Mouse (Mus musculus) limb, embryonic 12.5 days (tissue): Measurements from ENCODE around the gene Cidec. TPM values are rescaled to one million over a fixed set of nuclear protein-coding genes. Genes with fewer than 3 reads are reported as not detected.
A peak's percentile ranks its signal among the peaks of the same experiment; 100 is the strongest.

Experiments used
- ATAC-seq: fragments of 200-750 bp; cut with Nextera tagmentation; 2 replicates; pipeline ENCODE4 v1.8.0; 2017; ENCODE audit warnings: low read depth, moderate TSS enrichment; ENCODE audit not compliant: insufficient number of reproducible peaks, insufficient read depth, low FRiP score, low TSS enrichment
- H3K27ac ChIP-seq: fragments of 300-500 bp; sonication (generic); 2 replicates; pipeline ENCODE4 v1.5.1; 2016; ENCODE audit warnings: mild to moderate bottlenecking, moderate library complexity
- H3K27me3 ChIP-seq: fragments of 300-500 bp; sonication (generic); 2 replicates; pipeline ENCODE4 v1.6.1; 2016; ENCODE audit warnings: mild to moderate bottlenecking, moderate library complexity
- H3K36me3 ChIP-seq: fragments of 300-500 bp; sonication (generic); 2 replicates; pipeline ENCODE4 v1.6.1; 2016; ENCODE audit warnings: mild to moderate bottlenecking, moderate library complexity
- H3K4me1 ChIP-seq: fragments of 300-500 bp; sonication (generic); replicated peaks from 2 replicates; pipeline ENCODE4 v1.6.1; 2016
- H3K4me2 ChIP-seq: fragments of 300-500 bp; sonication (generic); 2 replicates; pipeline ENCODE4 v1.6.1; 2016; ENCODE audit warnings: mild to moderate bottlenecking, moderate library complexity
- H3K4me3 ChIP-seq: fragments of 300-500 bp; sonication (generic); replicated peaks from 2 replicates; pipeline ENCODE4 v1.5.1; 2016; ENCODE audit warnings: mild to moderate bottlenecking
- H3K9ac ChIP-seq: fragments of 300-500 bp; sonication (generic); replicated peaks from 2 replicates; pipeline ENCODE4 v1.6.1; 2016; ENCODE audit warnings: mild to moderate bottlenecking, moderate library complexity
- H3K9me3 ChIP-seq: fragments of 300-500 bp; sonication (generic); 2 replicates; pipeline ENCODE4 v1.6.1; 2016; ENCODE audit warnings: mild to moderate bottlenecking, moderate library complexity
- WGBS: fragments of 180-500 bp; shearing (Covaris S2); methylation state at CpG from one replicate; pipeline ENCODE4 v1.1.7; 2016; 5-methylcytosine and 5-hydroxymethylcytosine counted together
- polyA plus RNA-seq: library from polyadenylated mRNA; unstranded; fragments of >200 nt; fragmentation: Nextera tagmentation; extraction: Ambion mirVana; gene quantifications from 2 replicates; pipeline ENCODE4 v1.2.1, GENCODE M21; 2016

The Cidec gene
- polyA plus RNA-seq, 1 experiment from 2014 or later, result not detected

DNA sequence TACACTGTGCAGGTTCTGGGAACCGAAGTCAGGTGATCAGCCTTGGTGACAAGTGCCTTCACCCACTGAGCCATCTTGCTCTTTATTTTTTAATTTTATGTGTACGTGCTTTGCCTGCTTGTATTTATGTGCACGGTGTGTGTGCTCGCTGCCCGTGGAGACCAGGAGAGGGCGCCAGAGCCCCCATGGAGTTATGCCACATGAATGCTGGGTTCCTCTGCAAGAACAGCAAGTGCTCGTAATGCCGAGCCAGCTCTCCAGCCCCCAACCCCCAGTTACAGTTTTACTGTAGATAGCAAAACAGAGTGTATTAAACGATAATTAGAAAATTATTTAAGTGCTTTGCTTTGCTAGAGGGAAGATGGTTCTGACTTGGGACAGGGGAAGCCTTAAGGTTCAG lies 28.9 kb downstream of the Cidec start:
- ATAC-seq, result no peak
- peaks cover 18% of the 10 kb centered on the region for H3K36me3 ChIP-seq
- no peaks in the 10 kb centered on the region for H3K9me3 ChIP-seq
- H3K4me3 ChIP-seq, result no peak overlapping the region
- H3K27ac ChIP-seq, result no peak overlapping the region
- H3K4me2 ChIP-seq, result no peak overlapping the region
- no peaks in the 10 kb centered on the region for H3K27me3 ChIP-seq
- peaks cover 11% of the 10 kb centered on the region; the same call in 1 of the 2 replicates for H3K4me1 ChIP-seq
- 78% methylated on average over 9 of the region's 9 CpGs for WGBS
- H3K9ac ChIP-seq, result no peak overlapping the region

DNA sequence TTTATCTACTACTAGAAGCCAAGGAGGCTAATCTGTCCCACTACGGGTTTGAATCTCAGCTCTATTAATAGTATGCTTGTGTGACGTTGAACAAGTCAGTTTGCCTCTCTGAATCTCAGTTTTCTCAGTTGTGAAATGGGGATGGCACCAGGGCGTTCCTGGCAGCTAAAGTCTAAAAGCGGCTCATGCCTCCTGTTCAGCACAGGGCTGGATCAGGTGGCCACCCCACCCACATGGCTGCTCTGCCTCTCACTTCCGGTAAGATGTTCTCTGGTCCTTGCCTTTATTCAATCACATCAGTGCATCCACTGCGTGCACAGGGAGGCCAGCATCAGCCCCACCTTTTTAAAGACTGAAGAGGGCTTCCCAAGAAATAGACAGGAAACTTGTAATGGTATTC lies 30.1 kb downstream of the Cidec start:
- Histone ChIP-seq H3K9ac (no peak overlapping the region), H3K4me3 (no peak overlapping the region), H3K36me3 (peaks cover 23% of the 10 kb centered on the region), H3K27me3 (no peaks in the 10 kb centered on the region), H3K9me3 (no peaks in the 10 kb centered on the region), H3K4me1 (peaks cover 11% of the 10 kb centered on the region; the same call in 1 of the 2 replicates), H3K27ac (no peak overlapping the region), H3K4me2 (no peak overlapping the region)
- ATAC-seq, result no peak
- 84% methylated on average over 6 of the region's 6 CpGs for WGBS

DNA sequence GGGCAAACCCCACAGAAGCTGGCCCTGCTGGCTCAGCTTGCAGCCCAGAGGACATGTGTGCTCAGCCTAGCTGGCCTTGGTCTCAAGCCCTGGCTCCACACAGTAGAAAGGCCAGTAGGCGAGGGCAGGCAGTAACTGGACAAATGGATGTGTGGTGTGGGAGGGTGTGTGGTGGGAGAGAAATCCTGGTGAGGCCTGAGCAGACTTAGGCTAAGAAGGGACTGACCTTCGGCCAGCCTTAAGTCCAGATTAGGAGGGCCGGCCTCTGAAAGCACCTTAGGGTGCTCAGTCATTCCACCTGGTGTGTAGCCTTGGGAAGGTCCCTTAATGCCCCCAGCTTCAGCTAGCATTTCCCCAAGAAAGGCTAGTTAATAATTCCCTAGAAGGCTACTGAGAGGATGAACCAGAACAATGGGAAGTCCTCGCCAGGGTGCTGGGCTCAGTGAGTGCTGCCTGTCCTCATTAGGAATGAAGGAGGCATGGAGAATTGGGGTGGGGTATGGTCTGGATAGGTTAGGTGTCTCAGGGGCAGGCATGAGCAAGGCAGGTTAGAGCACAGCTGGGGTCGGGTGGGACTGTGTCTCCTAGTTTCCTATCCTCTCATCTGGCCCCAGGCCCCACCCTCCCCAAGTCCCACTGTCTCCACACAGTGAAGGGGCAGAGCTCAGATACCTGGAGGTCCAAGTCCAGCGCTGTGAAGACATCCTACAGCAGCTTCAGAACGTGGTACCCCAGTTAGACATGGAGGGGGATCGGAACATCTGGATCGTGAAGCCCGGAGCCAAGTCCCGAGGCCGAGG lies 30.7 kb downstream of the Cidec start:
- Histone ChIP-seq H3K9ac (no peak overlapping the region), H3K4me3 (no peak overlapping the region), H3K36me3 (peaks cover 23% of the 10 kb centered on the region), H3K4me2 (no peak overlapping the region), H3K9me3 (no peaks in the 10 kb centered on the region), H3K4me1 (peaks cover 11% of the 10 kb centered on the region; the same call in 1 of the 2 replicates), H3K27ac (no peak overlapping the region), H3K27me3 (no peaks in the 10 kb centered on the region)
- 81% methylated on average over 12 of the region's 12 CpGs for WGBS
- no peak for ATAC-seq

DNA sequence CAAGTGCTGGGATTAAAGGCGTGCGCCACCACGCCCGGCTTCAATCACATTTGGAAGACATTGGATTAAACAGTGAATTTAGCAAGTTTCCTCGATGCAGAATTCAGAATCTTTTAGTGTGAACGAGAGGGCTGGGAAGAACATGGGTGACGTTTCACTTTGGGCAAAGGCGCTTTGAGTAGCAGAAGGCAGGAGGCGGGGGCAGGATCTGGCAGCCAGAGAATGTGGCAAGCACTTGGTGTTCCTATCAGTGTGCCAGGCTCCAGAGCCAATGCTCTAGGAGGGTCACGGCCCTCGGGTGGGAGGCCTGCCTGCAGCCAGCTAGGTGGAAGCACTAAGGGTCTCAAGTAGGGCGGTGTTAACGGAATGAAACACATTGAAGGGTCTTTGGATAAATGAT lies 33.5 kb downstream of the Cidec start:
- Histone ChIP-seq H3K27ac (no peak overlapping the region), H3K4me2 (no peak overlapping the region), H3K36me3 (peaks cover 25% of the 10 kb centered on the region), H3K9ac (no peak overlapping the region), H3K4me3 (no peak overlapping the region), H3K27me3 (no peaks in the 10 kb centered on the region), H3K9me3 (no peaks in the 10 kb centered on the region), H3K4me1 (no peaks in the 10 kb centered on the region)
- ATAC-seq, result no peak
- 90% methylated on average over 13 of the region's 13 CpGs for WGBS

DNA sequence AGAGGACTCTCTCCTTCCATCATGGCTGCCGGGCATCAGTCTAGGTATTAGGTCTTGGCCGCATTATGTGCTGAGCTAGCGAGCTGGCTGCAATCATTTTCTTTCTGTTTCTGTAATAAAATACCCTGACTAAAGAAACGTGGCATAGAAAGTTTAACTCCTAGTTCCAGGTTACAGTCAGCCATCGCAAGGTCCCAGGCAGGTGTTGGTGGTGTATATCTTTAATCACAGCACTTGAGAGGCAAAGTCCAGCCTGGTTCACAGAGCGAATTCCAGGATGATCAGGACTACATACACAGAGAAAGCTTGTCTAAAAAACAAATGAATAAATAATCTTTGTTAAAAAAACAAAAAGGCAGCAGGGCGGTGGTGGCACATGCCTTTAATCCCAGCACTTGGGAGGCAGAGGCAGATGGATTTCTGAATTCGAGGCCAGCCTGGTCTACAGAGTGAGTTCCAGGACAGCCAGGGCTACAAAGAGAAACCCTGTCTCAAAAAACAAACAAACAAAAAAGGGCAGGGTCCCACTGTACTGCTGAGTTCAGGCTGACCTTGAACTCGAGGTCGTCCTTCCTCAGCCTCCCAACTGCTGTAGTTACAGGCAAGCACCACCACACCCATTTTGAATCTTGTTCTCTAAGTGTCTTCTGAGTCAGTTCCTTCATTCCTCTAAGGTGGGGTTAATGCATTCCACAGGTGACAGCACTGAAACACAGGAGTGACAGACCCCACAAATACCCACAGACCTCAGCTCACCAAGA lies 39.1 kb downstream of the Cidec start:
- Histone ChIP-seq H3K4me2 (no peak overlapping the region), H3K9me3 (no peaks in the 10 kb centered on the region), H3K4me1 (peaks cover 12% of the 10 kb centered on the region; the same call in 1 of the 2 replicates), H3K9ac (no peak overlapping the region), H3K4me3 (no peak overlapping the region), H3K27me3 (0 out of 2 replicates have a peak, but pooled peaks cover 5% of the 10 kb centered on the region), H3K36me3 (peaks cover 22% of the 10 kb centered on the region), H3K27ac (no peak overlapping the region)
- 86% methylated on average over 10 of the region's 10 CpGs for WGBS
- no peak for ATAC-seq

DNA sequence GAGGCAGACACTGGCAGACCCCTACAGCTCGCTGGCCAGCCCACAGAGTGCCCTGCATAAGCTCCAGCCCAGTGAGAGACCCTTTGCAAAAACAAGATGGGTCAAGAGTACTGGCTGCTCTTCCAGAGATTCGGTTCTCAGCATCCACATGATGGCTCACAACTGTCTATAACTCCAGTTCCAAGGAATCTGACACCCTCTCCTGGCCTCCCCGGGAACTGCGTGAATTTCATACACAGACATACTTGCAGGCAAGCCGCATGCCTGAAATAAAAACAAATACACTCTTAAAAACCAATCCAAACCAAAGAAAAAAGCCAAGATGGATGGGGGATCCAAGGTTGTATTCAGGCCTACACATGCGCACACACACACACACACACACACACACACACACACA lies 40.1 kb downstream of the Cidec start:
- Histone ChIP-seq H3K9ac (no peak overlapping the region), H3K27ac (no peak overlapping the region), H3K27me3 (peaks cover 8% of the 10 kb centered on the region; the same call in 1 of the 2 replicates), H3K4me3 (no peak overlapping the region), H3K9me3 (no peaks in the 10 kb centered on the region), H3K4me1 (peaks cover 12% of the 10 kb centered on the region; the same call in 1 of the 2 replicates), H3K4me2 (no peak overlapping the region), H3K36me3 (peaks cover 25% of the 10 kb centered on the region)
- ATAC-seq, result no peak
- 94% methylated on average over 6 of the region's 6 CpGs for WGBS

DNA sequence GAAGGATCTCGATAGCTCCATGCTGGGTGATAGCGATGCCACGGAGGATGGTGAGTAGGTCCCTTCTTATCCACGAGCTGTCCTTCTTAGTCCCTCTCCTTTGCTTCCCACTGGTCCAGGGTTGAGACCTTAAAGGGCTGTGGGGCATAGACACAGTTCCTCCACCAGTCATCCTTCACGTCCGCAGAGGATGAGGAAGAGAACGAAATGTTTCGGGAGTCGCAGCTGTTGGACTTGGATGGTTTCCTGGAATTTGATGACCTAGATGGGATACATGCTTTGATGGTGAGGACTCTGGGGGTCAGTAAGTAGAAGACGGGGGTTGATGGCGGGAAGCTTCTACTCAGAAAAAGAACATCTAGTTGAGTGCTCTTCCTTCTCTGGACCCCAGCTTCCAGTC lies 40.7 kb downstream of the Cidec start:
- H3K27me3 ChIP-seq, result peaks cover 8% of the 10 kb centered on the region; the same call in 1 of the 2 replicates
- H3K9ac ChIP-seq, result no peak overlapping the region
- peaks cover 12% of the 10 kb centered on the region; the same call in 1 of the 2 replicates for H3K4me1 ChIP-seq
- H3K36me3 ChIP-seq, result peaks cover 31% of the 10 kb centered on the region
- WGBS, result 92% methylated on average over 11 of the region's 11 CpGs
- H3K4me3 ChIP-seq, result no peak overlapping the region
- H3K27ac ChIP-seq, result no peak overlapping the region
- no peak overlapping the region for H3K4me2 ChIP-seq
- no peak for ATAC-seq
- no peaks in the 10 kb centered on the region for H3K9me3 ChIP-seq

DNA sequence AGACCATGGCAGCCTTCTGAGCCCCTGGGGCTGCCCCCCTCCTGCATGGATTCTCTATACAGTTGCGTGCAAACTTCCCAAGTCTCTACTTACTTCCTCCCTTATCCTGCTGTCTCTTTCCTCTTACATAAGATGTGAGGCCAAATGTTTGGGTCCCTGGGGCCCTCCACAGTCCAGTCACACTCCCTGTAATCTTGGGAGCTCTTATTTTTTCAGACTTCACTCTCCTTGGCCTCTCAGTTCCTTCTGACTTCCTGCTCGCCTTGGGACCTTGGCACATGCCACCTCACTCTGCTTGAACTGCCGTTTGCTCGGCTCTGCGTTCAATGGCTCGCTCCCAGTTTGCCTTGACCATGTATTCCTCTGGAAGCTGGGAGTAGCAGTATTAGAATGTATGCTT lies 41.6 kb downstream of the Cidec start:
- peaks cover 8% of the 10 kb centered on the region; the same call in 1 of the 2 replicates for H3K27me3 ChIP-seq
- no peak overlapping the region for H3K9ac ChIP-seq
- H3K4me1 ChIP-seq, result peaks cover 12% of the 10 kb centered on the region; the same call in 1 of the 2 replicates
- H3K36me3 ChIP-seq, result peaks cover 40% of the 10 kb centered on the region
- WGBS, result 83% methylated on average over 6 of the region's 6 CpGs
- H3K9me3 ChIP-seq, result no peaks in the 10 kb centered on the region
- ATAC-seq, result no peak
- no peak overlapping the region for H3K4me3 ChIP-seq
- 0 out of 2 replicates have a peak overlapping the region, but pooled peaks have one; percentile 17 for H3K27ac ChIP-seq
- H3K4me2 ChIP-seq, result no peak overlapping the region

DNA sequence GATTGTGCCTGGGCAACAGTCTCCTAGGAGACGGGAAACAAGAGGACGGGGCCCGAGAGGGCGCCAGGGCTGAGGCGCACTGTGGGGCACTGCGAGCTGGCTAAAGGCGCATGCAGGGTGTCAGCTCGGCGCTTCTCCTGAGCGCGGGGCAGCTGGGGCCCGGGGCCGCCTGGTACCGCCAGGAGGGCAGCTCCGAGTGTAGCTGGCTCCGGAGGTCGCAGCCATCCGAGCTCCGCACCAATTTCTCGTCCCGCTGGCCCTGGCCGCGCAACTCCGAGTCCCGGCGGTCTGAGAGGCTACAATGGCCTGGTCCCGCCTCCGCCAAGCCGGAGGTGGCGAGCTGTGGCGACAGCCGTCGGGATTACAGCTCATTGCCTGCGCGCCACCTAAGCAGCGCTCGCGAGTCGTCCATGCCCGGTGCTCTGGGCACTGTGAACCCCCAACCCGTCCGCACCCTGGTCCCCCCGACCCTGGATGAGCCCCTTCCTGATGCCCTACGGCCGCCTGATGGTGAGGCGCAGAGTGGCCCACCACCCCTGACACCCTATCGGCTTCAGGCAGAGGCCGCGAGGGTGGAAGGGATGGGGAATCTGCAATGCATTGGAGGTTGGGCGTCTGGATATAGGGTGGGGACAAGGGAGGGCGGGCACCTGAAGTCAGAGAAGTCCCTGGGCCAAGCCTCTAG lies 43.0 kb downstream of the Cidec start:
- WGBS, result under 1% methylated on average over 51 of the region's 51 CpGs
- Histone ChIP-seq H3K4me1 (peaks cover 12% of the 10 kb centered on the region; the same call in 1 of the 2 replicates), H3K4me3 (peak overlapping the region; percentile 52), H3K36me3 (peaks cover 49% of the 10 kb centered on the region), H3K27me3 (peaks cover 8% of the 10 kb centered on the region; the same call in 1 of the 2 replicates), H3K9ac (peak overlapping the region; percentile 73), H3K9me3 (no peaks in the 10 kb centered on the region), H3K27ac (peak overlapping the region; percentile 74; the same call in 1 of the 2 replicates), H3K4me2 (peak overlapping the region; percentile 88)
- ATAC-seq, result peak; percentile 74

DNA sequence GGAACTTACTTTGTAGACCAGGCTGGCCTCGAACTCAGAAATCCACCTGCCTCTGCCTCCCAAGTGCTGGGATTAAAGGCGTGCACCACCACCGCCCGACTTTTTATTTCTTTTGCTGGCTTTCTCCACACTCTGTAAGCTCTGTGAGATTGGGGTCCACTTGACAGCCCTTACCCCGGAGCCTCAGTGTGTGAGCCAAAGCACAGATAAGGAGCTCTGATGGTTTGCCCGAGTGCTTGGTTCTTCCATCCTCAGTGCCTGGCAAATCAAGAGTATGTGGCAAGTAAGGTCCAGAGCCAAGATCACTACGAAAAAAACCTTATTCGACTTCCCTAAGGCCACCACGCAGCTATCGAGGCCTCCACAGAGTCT lies 43.6 kb downstream of the Cidec start:
- 31% methylated on average over 10 of the region's 10 CpGs for WGBS
- H3K9ac ChIP-seq, result peak overlapping the region; percentile 73
- H3K36me3 ChIP-seq, result peaks cover 54% of the 10 kb centered on the region
- H3K4me3 ChIP-seq, result peak overlapping the region; percentile 52
- H3K9me3 ChIP-seq, result no peaks in the 10 kb centered on the region
- peaks cover 12% of the 10 kb centered on the region; the same call in 1 of the 2 replicates for H3K4me1 ChIP-seq
- H3K27ac ChIP-seq, result peak overlapping the region; percentile 74; the same call in 1 of the 2 replicates
- peak; percentile 2; the same call in 1 of the 2 replicates for ATAC-seq
- H3K27me3 ChIP-seq, result peaks cover 8% of the 10 kb centered on the region; the same call in 1 of the 2 replicates
- H3K4me2 ChIP-seq, result peak overlapping the region; percentile 88
